Mouse (Mus musculus): ENCODE measurements around the gene Tubg2. TPM values are rescaled to one million over a fixed set of nuclear protein-coding genes. Genes with fewer than 3 reads are reported as not detected.
A peak's percentile ranks its signal among the peaks of the same experiment; 100 is the strongest.
"Not testable (repeated sequence)": the region's sequence is repeated elsewhere in the genome, so short reads cannot be mapped to it uniquely, and the experiment has no call there.

The Tubg2 gene
- polyA plus RNA-seq, 1 experiment from 2014 or later, result 43.0 TPM

- no peak overlapping the region for H3K9ac ChIP-seq (replicated peaks; ENCODE audit: low read depth, low read length)
- no peak for ATAC-seq
- H3K4me1 ChIP-seq (replicated peaks; ENCODE audit: control insufficient read depth, insufficient read depth, low read length), result peaks cover 4% of the 10 kb centered on the region
- H3K27me3 ChIP-seq (replicated peaks; ENCODE audit: control insufficient read depth, insufficient read depth, low read length), result no peaks in the 10 kb centered on the region
- WGBS, result 77% methylated on average over 10 of the region's 10 CpGs
- no peak overlapping the region for H3K4me3 ChIP-seq (replicated peaks; ENCODE audit: low read length)
- no peaks in the 10 kb centered on the region for H3K36me3 ChIP-seq (ENCODE audit: control insufficient read depth, insufficient read depth)
- H3K4me2 ChIP-seq (ENCODE audit: low read length), result no peak overlapping the region
- H3K9me3 ChIP-seq (ENCODE audit: control insufficient read depth, low read length), result no peaks in the 10 kb centered on the region
- H3K27ac ChIP-seq (ENCODE audit: low read length), result no peak overlapping the region
These were observed 7.0 kb upstream of the Tubg2 start for GRCm38 (mm10) chr11:101148751-101149150.

GRCm38 (mm10) chr11:101149178-101150105 is 6.3 kb upstream of the Tubg2 start:
- Histone ChIP-seq H3K36me3 (ENCODE audit: control insufficient read depth, insufficient read depth) (no peaks in the 10 kb centered on the region), H3K27ac (ENCODE audit: low read length) (peak overlapping the region; percentile 54), H3K9me3 (ENCODE audit: control insufficient read depth, low read length) (no peaks in the 10 kb centered on the region), H3K9ac (replicated peaks; ENCODE audit: low read depth, low read length) (no peak overlapping the region), H3K4me1 (replicated peaks; ENCODE audit: control insufficient read depth, insufficient read depth, low read length) (peaks cover 3% of the 10 kb centered on the region; the same call in 1 of the 2 replicates), H3K4me2 (ENCODE audit: low read length) (no peak overlapping the region), H3K27me3 (replicated peaks; ENCODE audit: control insufficient read depth, insufficient read depth, low read length) (no peaks in the 10 kb centered on the region), H3K4me3 (replicated peaks; ENCODE audit: low read length) (no peak overlapping the region)
- 42% methylated on average over 9 of the region's 9 CpGs for WGBS
- no peak for ATAC-seq

- no peak overlapping the region for H3K27ac ChIP-seq (ENCODE audit: low read length)
These were observed 4.6 kb upstream of the Tubg2 start for GRCm38 (mm10) chr11:101151063-101151462.

GRCm38 (mm10) chr11:101152825-101153224 is 2.9 kb upstream of the Tubg2 start:
- no peaks in the 10 kb centered on the region for H3K9me3 ChIP-seq (ENCODE audit: control insufficient read depth, low read length)

More at GRCm38 (mm10) chr11:101151063-101151462, 4.6 kb upstream of the Tubg2 start:
- Histone ChIP-seq H3K4me2 (ENCODE audit: low read length) (no peak overlapping the region), H3K27me3 (replicated peaks; ENCODE audit: control insufficient read depth, insufficient read depth, low read length) (no peaks in the 10 kb centered on the region), H3K9me3 (ENCODE audit: control insufficient read depth, low read length) (no peaks in the 10 kb centered on the region), H3K36me3 (ENCODE audit: control insufficient read depth, insufficient read depth) (no peaks in the 10 kb centered on the region), H3K4me1 (replicated peaks; ENCODE audit: control insufficient read depth, insufficient read depth, low read length) (peaks cover 12% of the 10 kb centered on the region), H3K9ac (replicated peaks; ENCODE audit: low read depth, low read length) (no peak overlapping the region), H3K4me3 (replicated peaks; ENCODE audit: low read length) (no peak overlapping the region)
- ATAC-seq, result no peak
- 62% methylated on average over 2 of the region's 2 CpGs for WGBS

GRCm38 (mm10) chr11:101154648-101155047 is 1.1 kb upstream of the Tubg2 start:
- H3K36me3 ChIP-seq (ENCODE audit: control insufficient read depth, insufficient read depth), result no peaks in the 10 kb centered on the region
- H3K4me3 ChIP-seq (replicated peaks; ENCODE audit: low read length), result no peak overlapping the region
- no peaks in the 10 kb centered on the region for H3K9me3 ChIP-seq (ENCODE audit: control insufficient read depth, low read length)
- no peak overlapping the region for H3K9ac ChIP-seq (replicated peaks; ENCODE audit: low read depth, low read length)
- H3K27me3 ChIP-seq (replicated peaks; ENCODE audit: control insufficient read depth, insufficient read depth, low read length), result no peaks in the 10 kb centered on the region
- peaks cover 15% of the 10 kb centered on the region for H3K4me1 ChIP-seq (replicated peaks; ENCODE audit: control insufficient read depth, insufficient read depth, low read length)
- no peak for ATAC-seq
- H3K4me2 ChIP-seq (ENCODE audit: low read length), result no peak overlapping the region
- H3K27ac ChIP-seq (ENCODE audit: low read length), result no peak overlapping the region

More at GRCm38 (mm10) chr11:101152825-101153224, 2.9 kb upstream of the Tubg2 start:
- 70% methylated on average over 1 of the region's 1 CpGs for WGBS
- no peaks in the 10 kb centered on the region for H3K27me3 ChIP-seq (replicated peaks; ENCODE audit: control insufficient read depth, insufficient read depth, low read length)
- no peaks in the 10 kb centered on the region for H3K36me3 ChIP-seq (ENCODE audit: control insufficient read depth, insufficient read depth)
- H3K4me3 ChIP-seq (replicated peaks; ENCODE audit: low read length), result no peak overlapping the region
- H3K4me1 ChIP-seq (replicated peaks; ENCODE audit: control insufficient read depth, insufficient read depth, low read length), result peaks cover 18% of the 10 kb centered on the region
- no peak for ATAC-seq
- H3K4me2 ChIP-seq (ENCODE audit: low read length), result no peak overlapping the region
- H3K27ac ChIP-seq (ENCODE audit: low read length), result no peak overlapping the region
- no peak overlapping the region for H3K9ac ChIP-seq (replicated peaks; ENCODE audit: low read depth, low read length)

- Histone ChIP-seq H3K4me1 (replicated peaks; ENCODE audit: control insufficient read depth, insufficient read depth, low read length) (peaks cover 14% of the 10 kb centered on the region), H3K4me3 (replicated peaks; ENCODE audit: low read length) (no peak overlapping the region), H3K4me2 (ENCODE audit: low read length) (peak overlapping the region; percentile 82), H3K36me3 (ENCODE audit: control insufficient read depth, insufficient read depth) (no peaks in the 10 kb centered on the region), H3K27me3 (replicated peaks; ENCODE audit: control insufficient read depth, insufficient read depth, low read length) (no peaks in the 10 kb centered on the region), H3K9ac (replicated peaks; ENCODE audit: low read depth, low read length) (no peak overlapping the region), H3K9me3 (ENCODE audit: control insufficient read depth, low read length) (no peaks in the 10 kb centered on the region), H3K27ac (ENCODE audit: low read length) (no peak overlapping the region; the same call in 1 of the 2 replicates)
- ATAC-seq, result no peak
- 76% methylated on average over 6 of the region's 6 CpGs for WGBS
These were observed 556 bp upstream of the Tubg2 start for GRCm38 (mm10) chr11:101155151-101155550.

GRCm38 (mm10) chr11:101160151-101160550 is 4.4 kb downstream of the Tubg2 start:
- H3K9me3 ChIP-seq (ENCODE audit: control insufficient read depth, low read length); ATAC-seq; H3K36me3 ChIP-seq (ENCODE audit: control insufficient read depth, insufficient read depth); H3K27ac ChIP-seq (ENCODE audit: low read length); H3K9ac ChIP-seq (replicated peaks; ENCODE audit: low read depth, low read length); H3K4me3 ChIP-seq (replicated peaks; ENCODE audit: low read length); H3K4me2 ChIP-seq (ENCODE audit: low read length): not testable (repeated sequence)
- 79% methylated on average over 8 of the region's 10 CpGs for WGBS
- Histone ChIP-seq H3K27me3 (replicated peaks; ENCODE audit: control insufficient read depth, insufficient read depth, low read length) (peaks cover 19% of the 10 kb centered on the region), H3K4me1 (replicated peaks; ENCODE audit: control insufficient read depth, insufficient read depth, low read length) (peaks cover 25% of the 10 kb centered on the region)

GRCm38 (mm10) chr11:101160981-101161505 is 5.3 kb downstream of the Tubg2 start:
- H3K4me2 ChIP-seq (ENCODE audit: low read length), result not testable (repeated sequence)

GRCm38 (mm10) chr11:101161551-101161950 is 5.8 kb downstream of the Tubg2 start:
- Histone ChIP-seq H3K4me2 (ENCODE audit: low read length) (no peak overlapping the region), H3K4me1 (replicated peaks; ENCODE audit: control insufficient read depth, insufficient read depth, low read length) (peaks cover 12% of the 10 kb centered on the region), H3K9me3 (ENCODE audit: control insufficient read depth, low read length) (no peaks in the 10 kb centered on the region), H3K9ac (replicated peaks; ENCODE audit: low read depth, low read length) (no peak overlapping the region), H3K27me3 (replicated peaks; ENCODE audit: control insufficient read depth, insufficient read depth, low read length) (peaks cover 33% of the 10 kb centered on the region), H3K4me3 (replicated peaks; ENCODE audit: low read length) (no peak overlapping the region), H3K27ac (ENCODE audit: low read length) (no peak overlapping the region), H3K36me3 (ENCODE audit: control insufficient read depth, insufficient read depth) (no peaks in the 10 kb centered on the region)
- WGBS, result 90% methylated on average over 15 of the region's 15 CpGs
- ATAC-seq, result no peak

More at GRCm38 (mm10) chr11:101160981-101161505, 5.3 kb downstream of the Tubg2 start:
- peaks cover 17% of the 10 kb centered on the region for H3K4me1 ChIP-seq (replicated peaks; ENCODE audit: control insufficient read depth, insufficient read depth, low read length)
- not testable (repeated sequence) for H3K9me3 ChIP-seq (ENCODE audit: control insufficient read depth, low read length); ATAC-seq; H3K4me3 ChIP-seq (replicated peaks; ENCODE audit: low read length); H3K36me3 ChIP-seq (ENCODE audit: control insufficient read depth, insufficient read depth); H3K9ac ChIP-seq (replicated peaks; ENCODE audit: low read depth, low read length); H3K27ac ChIP-seq (ENCODE audit: low read length)
- WGBS, result 87% methylated on average over 6 of the region's 8 CpGs
- H3K27me3 ChIP-seq (replicated peaks; ENCODE audit: control insufficient read depth, insufficient read depth, low read length), result peaks cover 28% of the 10 kb centered on the region

Measured in forebrain, embryonic 16.5 days (tissue).